Mouse (Mus musculus): ENCODE measurements around the gene Tmem132e. TPM values are rescaled to one million over a fixed set of nuclear protein-coding genes. Genes with fewer than 3 reads are reported as not detected.

Tmem132e gene
- total and polyA plus RNA-seq, 3 experiments = not detected

DNA sequence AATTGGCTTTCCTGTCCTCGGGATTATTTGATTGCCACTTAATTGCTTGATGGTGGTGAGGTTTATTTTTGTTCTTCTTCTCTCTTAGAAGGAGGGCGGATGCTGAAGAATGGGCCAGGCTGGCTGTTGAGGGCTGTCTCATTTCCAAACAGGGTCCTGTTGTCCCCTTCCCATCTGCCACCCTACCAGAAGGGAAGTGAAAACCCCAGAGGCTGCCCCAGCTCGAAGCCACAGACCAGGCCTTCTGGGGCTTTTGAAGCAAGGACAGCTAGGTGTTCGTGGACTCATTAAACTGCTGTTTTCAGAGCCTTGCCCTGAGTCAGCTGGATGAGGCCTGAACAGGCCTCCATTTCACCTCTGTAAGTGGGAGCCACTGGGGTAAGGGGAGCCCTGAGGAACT is 87.4 kb downstream of the Tmem132e start (continued):
- no peak for TF ChIP-seq SIN3A (IDR thresholded peaks at IDR 0.05; ENCODE audit: low read length)
- TF ChIP-seq HCFC1 (IDR thresholded peaks at IDR 0.05; ENCODE audit: low read depth, low read length) = no peak
- no peak for TF ChIP-seq JUN (IDR thresholded peaks at IDR 0.05; ENCODE audit: insufficient read depth, low read depth, low read length)

- no peaks in the 10 kb centered on the region for H3K79me2 ChIP-seq (replicated peaks; ENCODE audit: control insufficient read depth, extremely low read depth, insufficient read depth, poor library complexity, severe bottlenecking)
- no peak for DNase-seq (ENCODE audit: extremely low read depth)
- peaks cover 7 to 9% of the 10 kb centered on the region in 2 experiments; a peak in 3 of 4 replicates for H3K4me1 ChIP-seq (ENCODE audit: control insufficient read depth in 1 of 2, insufficient read depth in 2 of 2)
- no peak overlapping the region for H3K4me3 ChIP-seq (replicated peaks in 1 of 3; ENCODE audit: low read depth in 2 of 3, low read length in 2 of 3, poor library complexity in 1 of 3)
- dilution Hi-C loops (cut with MboI; ENCODE audit: extremely low pct_ligation_motif_present, extremely low pct_unique_long_range_greater_than_20kb, low sequenced_read_pairs) = no loop called here
- no peak for TF ChIP-seq USF1 (IDR thresholded peaks at IDR 0.05; ENCODE audit: low read depth, low read length)
- no peak for TF ChIP-seq E2F4 (IDR thresholded peaks at IDR 0.05; ENCODE audit: insufficient replicate concordance, low read depth, low read length)
- TF ChIP-seq HCFC1 (IDR thresholded peaks at IDR 0.05; ENCODE audit: low read depth, low read length) = no peak
- TF ChIP-seq USF2 (conservative IDR thresholded peaks at IDR 0.05; ENCODE audit: low read depth, low read length) = no peak
- no peak for TF ChIP-seq MXI1 (IDR thresholded peaks at IDR 0.05; ENCODE audit: low read depth, low read length)
- TF ChIP-seq CHD2 (IDR thresholded peaks at IDR 0.05; ENCODE audit: low read length) = no peak
- no peak for TF ChIP-seq ZMIZ1 (IDR thresholded peaks at IDR 0.05; ENCODE audit: low read depth, low read length)
- TF ChIP-seq TCF12 (IDR thresholded peaks at IDR 0.05; ENCODE audit: low read depth, low read length) = no peak
- TF ChIP-seq GABPA (IDR thresholded peaks at IDR 0.05; ENCODE audit: insufficient replicate concordance, low read depth, low read length) = no peak
- no peak for TF ChIP-seq IRF4 (IDR thresholded peaks at IDR 0.05; ENCODE audit: low read depth, low read length)
- H3K4me2 ChIP-seq (ENCODE audit: insufficient read depth, low read depth, poor library complexity, severe bottlenecking) = no peak overlapping the region
- no peak overlapping the region for H3K27ac ChIP-seq (ENCODE audit: insufficient read depth, low read depth)
- in situ Hi-C loops (cut with MboI; ENCODE audit: low pct_ligation_motif_present, low pct_unique_long_range_greater_than_20kb, low sequenced_read_pairs) = no loop called here
- no peaks in the 10 kb centered on the region for H3K9me3 ChIP-seq (replicated peaks; ENCODE audit: low read length)
- H3K36me3 ChIP-seq (replicated peaks in 1 of 2; ENCODE audit: control insufficient read depth in 1 of 2, insufficient read depth in 1 of 2, low read length in 1 of 2) = no peaks in the 10 kb centered on the region
- H3K9ac ChIP-seq (ENCODE audit: insufficient read depth, low read depth) = no peak overlapping the region
- peaks cover 92% of the 10 kb centered on the region for H3K27me3 ChIP-seq (replicated peaks)
Observed at GRCm38 (mm10) chr11:82477412-82477811, 88.7 kb downstream of the Tmem132e start.

- dilution Hi-C loops (cut with MboI; ENCODE audit: extremely low pct_ligation_motif_present, extremely low pct_unique_long_range_greater_than_20kb, low sequenced_read_pairs) (no loop called here), in situ Hi-C loops (cut with MboI; ENCODE audit: low pct_ligation_motif_present, low pct_unique_long_range_greater_than_20kb, low sequenced_read_pairs) (no loop called here)
- H3K36me3 ChIP-seq (replicated peaks in 1 of 2; ENCODE audit: control insufficient read depth in 1 of 2, insufficient read depth in 1 of 2, low read length in 1 of 2) = no peaks in the 10 kb centered on the region
Observed at GRCm38 (mm10) chr11:82480941-82481340, 92.2 kb downstream of the Tmem132e start.

More at GRCm38 (mm10) chr11:82480941-82481340, 92.2 kb downstream of the Tmem132e start:
- no peak overlapping the region for H3K4me2 ChIP-seq (ENCODE audit: insufficient read depth, low read depth, poor library complexity, severe bottlenecking)
- no peak for DNase-seq (ENCODE audit: extremely low read depth)
- peaks cover 6% of the 10 kb centered on the region for H3K9me3 ChIP-seq (replicated peaks; ENCODE audit: low read length)
- no peaks in the 10 kb centered on the region for H3K79me2 ChIP-seq (replicated peaks; ENCODE audit: control insufficient read depth, extremely low read depth, insufficient read depth, poor library complexity, severe bottlenecking)
- TF ChIP-seq BHLHE40 (IDR thresholded peaks at IDR 0.05; ENCODE audit: low read depth, low read length) (no peak), GABPA (IDR thresholded peaks at IDR 0.05; ENCODE audit: insufficient replicate concordance, low read depth, low read length) (no peak), RAD21 (IDR thresholded peaks at IDR 0.05; ENCODE audit: low read depth, low read length) (no peak), UBTF (IDR thresholded peaks at IDR 0.05; ENCODE audit: low read depth, low read length) (no peak), TBP (conservative IDR thresholded peaks at IDR 0.05; ENCODE audit: low read depth, low read length) (no peak), SMC3 (IDR thresholded peaks at IDR 0.05; ENCODE audit: low read depth, low read length) (no peak), RCOR1 (conservative IDR thresholded peaks at IDR 0.05; ENCODE audit: low read depth, low read length) (no peak), USF2 (conservative IDR thresholded peaks at IDR 0.05; ENCODE audit: low read depth, low read length) (no peak), KAT2A (IDR thresholded peaks at IDR 0.05; ENCODE audit: insufficient replicate concordance, low read length) (no peak), IRF4 (IDR thresholded peaks at IDR 0.05; ENCODE audit: low read depth, low read length) (no peak), TCF12 (IDR thresholded peaks at IDR 0.05; ENCODE audit: low read depth, low read length) (no peak), POLR2A (IDR thresholded peaks at IDR 0.05; ENCODE audit: low read depth, low read length) (no peak), MAX (IDR thresholded peaks at IDR 0.05; ENCODE audit: low read length) (no peak), NRF1 (IDR thresholded peaks at IDR 0.05; ENCODE audit: low read depth, low read length) (no peak), HCFC1 (IDR thresholded peaks at IDR 0.05; ENCODE audit: low read depth, low read length) (no peak), E2F4 (IDR thresholded peaks at IDR 0.05; ENCODE audit: insufficient replicate concordance, low read depth, low read length) (no peak), MAFK (IDR thresholded peaks at IDR 0.05; ENCODE audit: insufficient replicate concordance, low read length) (no peak), ZC3H11A (IDR thresholded peaks at IDR 0.05; ENCODE audit: low read depth, low read length) (no peak), JUN (IDR thresholded peaks at IDR 0.05; ENCODE audit: insufficient read depth, low read depth, low read length) (no peak)
- peaks cover 92% of the 10 kb centered on the region for H3K27me3 ChIP-seq (replicated peaks)
- no peak overlapping the region for H3K27ac ChIP-seq (ENCODE audit: insufficient read depth, low read depth)
- peaks cover 7 to 8% of the 10 kb centered on the region in 2 experiments; a peak in 3 of 4 replicates for H3K4me1 ChIP-seq (ENCODE audit: control insufficient read depth in 1 of 2, insufficient read depth in 2 of 2)
- no peak overlapping the region for H3K4me3 ChIP-seq (replicated peaks in 1 of 3; ENCODE audit: low read depth in 2 of 3, low read length in 2 of 3, poor library complexity in 1 of 3)
- no peak overlapping the region for H3K9ac ChIP-seq (ENCODE audit: insufficient read depth, low read depth)

Measured in CH12.LX (cell line).